Mouse (Mus musculus) kidney, embryonic 15.5 days (tissue): ENCODE measurements around the gene Ppp1r13b. TPM values are rescaled to one million over a fixed set of nuclear protein-coding genes. Genes with fewer than 3 reads are reported as not detected.

ENCODE experiments used
- ATAC-seq: fragments of 200-750 bp; cut with Nextera tagmentation; replicated peaks from 2 replicates; pipeline ENCODE4 v1.8.0; 2017; ENCODE audit warnings: moderate TSS enrichment; ENCODE audit not compliant: low FRiP score
- H3K27ac ChIP-seq: fragments of 300-500 bp; sonication (generic); 2 replicates; pipeline ENCODE4 v1.5.1; 2015; ENCODE audit warnings: mild to moderate bottlenecking, inconsistent platforms
- H3K27me3 ChIP-seq: fragments of 300-500 bp; sonication (generic); 2 replicates; pipeline ENCODE4 v1.6.1; 2015; ENCODE audit warnings: inconsistent platforms
- H3K36me3 ChIP-seq: fragments of 300-500 bp; sonication (generic); 2 replicates; pipeline ENCODE4 v1.6.1; 2015; ENCODE audit warnings: inconsistent platforms
- H3K4me1 ChIP-seq: fragments of 300-500 bp; sonication (generic); 2 replicates; pipeline ENCODE4 v1.6.1; 2015; ENCODE audit warnings: inconsistent platforms
- H3K4me2 ChIP-seq: fragments of 300-500 bp; sonication (generic); 2 replicates; pipeline ENCODE4 v1.6.1; 2015; ENCODE audit warnings: moderate library complexity, mild to moderate bottlenecking, inconsistent platforms
- H3K4me3 ChIP-seq: fragments of 300-500 bp; sonication (generic); replicated peaks from 2 replicates; pipeline ENCODE4 v1.5.1; 2015; ENCODE audit warnings: mild to moderate bottlenecking, inconsistent platforms
- H3K9ac ChIP-seq: fragments of 300-500 bp; sonication (generic); 2 replicates; pipeline ENCODE4 v1.6.1; 2015; ENCODE audit warnings: mild to moderate bottlenecking, inconsistent platforms
- H3K9me3 ChIP-seq: fragments of 300-500 bp; sonication (generic); replicated peaks from 2 replicates; pipeline ENCODE4 v1.6.1; 2016; ENCODE audit warnings: inconsistent platforms
- WGBS: fragments of 180-500 bp; shearing (Covaris S2); methylation state at CpG from one replicate; pipeline ENCODE4 v1.1.7; 2015; ENCODE audit warnings: mixed read lengths; 5-methylcytosine and 5-hydroxymethylcytosine counted together
- polyA plus RNA-seq: library from polyadenylated mRNA; unstranded; fragments of >200 nt; fragmentation: Nextera tagmentation; extraction: Ambion mirVana; gene quantifications from 2 replicates; pipeline ENCODE4 v1.2.1, GENCODE M21; 2015

Ppp1r13b gene
- polyA plus RNA-seq, 1 experiment from 2014 or later = 18.5 TPM

DNA sequence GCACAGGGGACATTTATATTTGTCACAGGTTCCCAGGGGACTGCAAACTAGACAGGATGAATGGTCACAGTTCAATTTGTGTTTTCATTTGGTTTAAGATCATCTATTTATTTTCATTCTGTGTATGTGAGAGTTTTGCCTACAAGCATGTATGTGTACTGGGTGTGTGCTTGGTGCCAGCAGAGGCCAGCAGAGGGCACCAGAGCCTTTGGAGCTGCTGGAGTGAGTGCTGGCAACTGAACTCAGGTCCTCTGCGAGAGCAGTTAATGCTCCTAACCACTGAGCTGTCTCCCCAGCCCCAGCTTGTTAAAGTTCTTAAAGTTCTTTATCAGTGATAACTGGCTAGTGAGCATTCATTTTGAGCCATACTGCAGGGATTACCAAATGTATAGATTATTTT lies 128.4 kb downstream of the Ppp1r13b start:
- ATAC-seq = no peak
- Histone ChIP-seq H3K4me2 (no peak overlapping the region), H3K4me1 (no peaks in the 10 kb centered on the region; the same call in 1 of the 2 replicates), H3K27ac (no peak overlapping the region), H3K9ac (no peak overlapping the region), H3K36me3 (peaks cover 97% of the 10 kb centered on the region), H3K9me3 (no peaks in the 10 kb centered on the region), H3K4me3 (no peak overlapping the region), H3K27me3 (no peaks in the 10 kb centered on the region)
- WGBS = 93% methylated on average over 1 of the region's 1 CpGs

Other genes with a start within 250 kb of the Ppp1r13b start
- 126 and 154 TPM in 2 replicates for gene Ckb, start 235.8 kb downstream of the Ppp1r13b start, polyA plus RNA-seq
- gene Trmt61a, start 230.0 kb downstream of the Ppp1r13b start, polyA plus RNA-seq = 10.7 and 12.8 TPM in 2 replicates
- 51.4 and 53.6 TPM in 2 replicates for gene Bag5, start 194.9 kb downstream of the Ppp1r13b start, polyA plus RNA-seq
- gene Apopt1, start 194.8 kb downstream of the Ppp1r13b start, polyA plus RNA-seq = 53.5 and 57.4 TPM in 2 replicates
- gene Klc1, start 149.3 kb downstream of the Ppp1r13b start, polyA plus RNA-seq = 81.8 and 98.5 TPM in 2 replicates
- gene Xrcc3, start 94.2 kb downstream of the Ppp1r13b start, polyA plus RNA-seq = 14.0 and 14.3 TPM in 2 replicates
- 117 and 125 TPM in 2 replicates for gene Zfyve21, start 93.9 kb downstream of the Ppp1r13b start, polyA plus RNA-seq
- 785 and 879 TPM in 2 replicates for gene Atp5mpl, start 58.9 kb upstream of the Ppp1r13b start, polyA plus RNA-seq
- gene Tdrd9, start 63.4 kb upstream of the Ppp1r13b start, polyA plus RNA-seq = 0.47 and 0.57 TPM in 2 replicates
- gene Rd3l, start 73.2 kb upstream of the Ppp1r13b start, polyA plus RNA-seq = not detected in 2 replicates
- gene Aspg, start 198.6 kb upstream of the Ppp1r13b start, polyA plus RNA-seq = 1.9 and 3.1 TPM in 2 replicates
- 3.6 and 4.5 TPM in 2 replicates for gene Kif26a, start 238.1 kb upstream of the Ppp1r13b start, polyA plus RNA-seq